Mouse (Mus musculus): ENCODE results near the gene Plcd3.

The Plcd3 gene

GRCm38 (mm10) chr11:103020713-103021335 is 80.6 kb downstream of the Plcd3 start:
- in situ Hi-C loops (cut with MseI, MboI): no loop called here
